Mouse (Mus musculus) hindbrain, embryonic 15.5 days (tissue): ENCODE data around the gene Zswim9. TPM values are rescaled to one million over a fixed set of nuclear protein-coding genes. Genes with fewer than 3 reads are reported as not detected.

Experiments
- ATAC-seq: fragments of 200-750 bp; cut with Nextera tagmentation; 2 replicates; pipeline ENCODE4 v1.8.0; 2017; ENCODE audit warnings: low read depth, moderate number of reproducible peaks, moderate TSS enrichment; ENCODE audit not compliant: low FRiP score
- H3K27ac ChIP-seq: fragments of 300-500 bp; sonication (generic); replicated peaks from 2 replicates; pipeline ENCODE4 v1.5.1; 2015; ENCODE audit warnings: mild to moderate bottlenecking, inconsistent platforms
- H3K27me3 ChIP-seq: fragments of 300-500 bp; sonication (generic); 2 replicates; pipeline ENCODE4 v1.6.1; 2015; ENCODE audit warnings: control low read depth, inconsistent platforms
- H3K36me3 ChIP-seq: fragments of 300-500 bp; sonication (generic); 2 replicates; pipeline ENCODE4 v1.6.1; 2015; ENCODE audit warnings: control low read depth, inconsistent platforms
- H3K4me1 ChIP-seq: fragments of 300-500 bp; sonication (generic); replicated peaks from 2 replicates; pipeline ENCODE4 v1.6.1; 2015; ENCODE audit warnings: control low read depth, inconsistent platforms
- H3K4me2 ChIP-seq: fragments of 300-500 bp; sonication (generic); 2 replicates; pipeline ENCODE4 v1.6.1; 2015; ENCODE audit warnings: moderate library complexity, mild to moderate bottlenecking, inconsistent platforms
- H3K4me3 ChIP-seq: fragments of 300-500 bp; sonication (generic); 2 replicates; pipeline ENCODE4 v1.5.1; 2015; ENCODE audit warnings: mild to moderate bottlenecking, inconsistent platforms
- H3K9ac ChIP-seq: fragments of 300-500 bp; sonication (generic); 2 replicates; pipeline ENCODE4 v1.6.1; 2015; ENCODE audit warnings: inconsistent platforms
- H3K9me3 ChIP-seq: fragments of 300-500 bp; sonication (generic); 2 replicates; pipeline ENCODE4 v1.6.1; 2016; ENCODE audit warnings: control low read depth, inconsistent platforms
- WGBS: fragments of 180-500 bp; shearing (Covaris S2); methylation state at CpG from one replicate; pipeline ENCODE4 v1.1.7; 2015; 5-methylcytosine and 5-hydroxymethylcytosine counted together
- polyA plus RNA-seq: library from polyadenylated mRNA; unstranded; fragments of >200 nt; fragmentation: Nextera tagmentation; extraction: Ambion mirVana; gene quantifications from 2 replicates; pipeline ENCODE4 v1.2.1, GENCODE M21; 2015

Gene Zswim9
- polyA plus RNA-seq: 11.8 and 14.2 TPM in 2 replicates

- peak; percentile 99 for ATAC-seq
- Histone ChIP-seq H3K9ac (peak within 1 kb of the TSS; percentile 78), H3K4me2 (peak within 1 kb of the TSS; percentile 74), H3K9me3 (no peaks in the 10 kb centered on the region), H3K4me3 (peak within 1 kb of the TSS; percentile 64), H3K36me3 (peaks cover 47% of the 10 kb centered on the region), H3K27me3 (no peaks in the 10 kb centered on the region), H3K27ac (peak within 1 kb of the TSS; percentile 92), H3K4me1 (peaks cover 6% of the 10 kb centered on the region)
- under 1% methylated on average over 39 of the region's 39 CpGs for WGBS
Observed at GRCm38 (mm10) chr7:13278308-13278891, at the start of gene Zswim9. Zswim9 (minus strand) TSS chr7:13278721.

- ATAC-seq: no peak
- H3K9ac ChIP-seq: no peak within 1 kb of the TSS
- no peaks in the 10 kb centered on the region for H3K36me3 ChIP-seq
- 87% methylated on average over 2 of the region's 2 CpGs for WGBS
- H3K4me2 ChIP-seq: no peak within 1 kb of the TSS
- H3K27me3 ChIP-seq: no peaks in the 10 kb centered on the region
- no peaks in the 10 kb centered on the region for H3K4me1 ChIP-seq
- no peak within 1 kb of the TSS for H3K27ac ChIP-seq
- no peak within 1 kb of the TSS for H3K4me3 ChIP-seq
- no peaks in the 10 kb centered on the region for H3K9me3 ChIP-seq
Observed at GRCm38 (mm10) chr7:13324316-13324715, 45.8 kb upstream of the Zswim9 start, which contains the start of gene Pla2g4c. Pla2g4c (plus strand) TSS chr7:13324655.

GRCm38 (mm10) chr7:13321424-13321823, 42.9 kb upstream of the Zswim9 start:
- Histone ChIP-seq H3K27me3 (no peaks in the 10 kb centered on the region), H3K9me3 (no peaks in the 10 kb centered on the region), H3K9ac (no peak overlapping the region), H3K36me3 (no peaks in the 10 kb centered on the region), H3K4me1 (no peaks in the 10 kb centered on the region), H3K27ac (no peak overlapping the region), H3K4me2 (no peak overlapping the region), H3K4me3 (no peak overlapping the region)
- WGBS: 95% methylated on average over 3 of the region's 3 CpGs
- no peak for ATAC-seq

- Histone ChIP-seq H3K4me2 (no peak overlapping the region), H3K9me3 (no peaks in the 10 kb centered on the region), H3K36me3 (peaks cover 29% of the 10 kb centered on the region), H3K27ac (no peak overlapping the region), H3K9ac (no peak overlapping the region), H3K4me3 (no peak overlapping the region), H3K27me3 (no peaks in the 10 kb centered on the region), H3K4me1 (no peaks in the 10 kb centered on the region)
- ATAC-seq: no peak
- WGBS: 81% methylated on average over 5 of the region's 5 CpGs
Observed at GRCm38 (mm10) chr7:13314095-13314597, 35.6 kb upstream of the Zswim9 start.

- no peaks in the 10 kb centered on the region for H3K9me3 ChIP-seq
- 96% methylated on average over 4 of the region's 4 CpGs for WGBS
- no peaks in the 10 kb centered on the region for H3K4me1 ChIP-seq
- ATAC-seq: no peak
- H3K27ac ChIP-seq: no peak overlapping the region
- H3K36me3 ChIP-seq: peaks cover 49% of the 10 kb centered on the region
- no peak overlapping the region for H3K4me2 ChIP-seq
- no peaks in the 10 kb centered on the region for H3K27me3 ChIP-seq
- H3K4me3 ChIP-seq: no peak overlapping the region
- H3K9ac ChIP-seq: no peak overlapping the region
Observed at GRCm38 (mm10) chr7:13311401-13311800, 32.9 kb upstream of the Zswim9 start.

GRCm38 (mm10) chr7:13310493-13311199, 32.1 kb upstream of the Zswim9 start:
- 96% methylated on average over 6 of the region's 6 CpGs for WGBS
- Histone ChIP-seq H3K4me2 (no peak overlapping the region), H3K9me3 (no peaks in the 10 kb centered on the region), H3K36me3 (peaks cover 57% of the 10 kb centered on the region), H3K4me1 (no peaks in the 10 kb centered on the region), H3K9ac (no peak overlapping the region), H3K27me3 (no peaks in the 10 kb centered on the region), H3K27ac (no peak overlapping the region), H3K4me3 (no peak overlapping the region)
- no peak for ATAC-seq

- peaks cover 60% of the 10 kb centered on the region for H3K36me3 ChIP-seq
- 95% methylated on average over 2 of the region's 2 CpGs for WGBS
Observed at GRCm38 (mm10) chr7:13309407-13309806, 30.9 kb upstream of the Zswim9 start.

GRCm38 (mm10) chr7:13303372-13303771, 24.9 kb upstream of the Zswim9 start:
- H3K4me3 ChIP-seq: no peak overlapping the region
- no peak overlapping the region for H3K4me2 ChIP-seq
- H3K9me3 ChIP-seq: no peaks in the 10 kb centered on the region
- no peak for ATAC-seq
- no peaks in the 10 kb centered on the region for H3K4me1 ChIP-seq
- H3K9ac ChIP-seq: no peak overlapping the region
- peaks cover 78% of the 10 kb centered on the region for H3K36me3 ChIP-seq
- H3K27ac ChIP-seq: no peak overlapping the region
- no peaks in the 10 kb centered on the region for H3K27me3 ChIP-seq

More at GRCm38 (mm10) chr7:13309407-13309806, 30.9 kb upstream of the Zswim9 start:
- Histone ChIP-seq H3K9ac (no peak overlapping the region), H3K27me3 (no peaks in the 10 kb centered on the region), H3K9me3 (no peaks in the 10 kb centered on the region), H3K4me3 (no peak overlapping the region), H3K4me1 (no peaks in the 10 kb centered on the region), H3K4me2 (no peak overlapping the region), H3K27ac (no peak overlapping the region)
- ATAC-seq: no peak

GRCm38 (mm10) chr7:13302780-13303179, 24.3 kb upstream of the Zswim9 start:
- H3K4me3 ChIP-seq: no peak overlapping the region
- no peak overlapping the region for H3K4me2 ChIP-seq
- H3K9me3 ChIP-seq: no peaks in the 10 kb centered on the region
- H3K27ac ChIP-seq: no peak overlapping the region
- no peaks in the 10 kb centered on the region for H3K4me1 ChIP-seq
- H3K36me3 ChIP-seq: peaks cover 78% of the 10 kb centered on the region
- H3K27me3 ChIP-seq: no peaks in the 10 kb centered on the region
- 91% methylated on average over 2 of the region's 2 CpGs for WGBS
- ATAC-seq: no peak
- H3K9ac ChIP-seq: no peak overlapping the region

GRCm38 (mm10) chr7:13301643-13302042, 23.1 kb upstream of the Zswim9 start:
- Histone ChIP-seq H3K27me3 (no peaks in the 10 kb centered on the region), H3K4me2 (no peak overlapping the region), H3K9ac (no peak overlapping the region), H3K9me3 (no peaks in the 10 kb centered on the region), H3K4me3 (no peak overlapping the region), H3K36me3 (peaks cover 79% of the 10 kb centered on the region), H3K4me1 (no peaks in the 10 kb centered on the region), H3K27ac (no peak overlapping the region)
- 94% methylated on average over 1 of the region's 1 CpGs for WGBS
- no peak for ATAC-seq

- H3K9ac ChIP-seq: no peak overlapping the region
- ATAC-seq: no peak
- H3K27me3 ChIP-seq: no peaks in the 10 kb centered on the region
- no peak overlapping the region for H3K27ac ChIP-seq
- no peak overlapping the region for H3K4me3 ChIP-seq
- H3K36me3 ChIP-seq: peaks cover 79% of the 10 kb centered on the region
- WGBS: 93% methylated on average over 5 of the region's 5 CpGs
- H3K9me3 ChIP-seq: no peaks in the 10 kb centered on the region
- H3K4me1 ChIP-seq: no peaks in the 10 kb centered on the region
- no peak overlapping the region for H3K4me2 ChIP-seq
Observed at GRCm38 (mm10) chr7:13298821-13299220, 20.3 kb upstream of the Zswim9 start.

- no peaks in the 10 kb centered on the region for H3K4me1 ChIP-seq
- H3K27ac ChIP-seq: no peak overlapping the region
- H3K9me3 ChIP-seq: no peaks in the 10 kb centered on the region
- H3K27me3 ChIP-seq: no peaks in the 10 kb centered on the region
- no peak overlapping the region for H3K4me2 ChIP-seq
- peaks cover 74% of the 10 kb centered on the region for H3K36me3 ChIP-seq
- no peak for ATAC-seq
- no peak overlapping the region for H3K4me3 ChIP-seq
- no peak overlapping the region for H3K9ac ChIP-seq
- WGBS: 85% methylated on average over 1 of the region's 1 CpGs
Observed at GRCm38 (mm10) chr7:13297636-13298035, 19.1 kb upstream of the Zswim9 start.
